Mouse (Mus musculus) forebrain, embryonic 14.5 days (tissue): ENCODE results near the gene Vamp1. TPM values are rescaled to one million over a fixed set of nuclear protein-coding genes. Genes with fewer than 3 reads are reported as not detected.

ENCODE experiments used
- ATAC-seq: fragments of 200-750 bp; cut with Nextera tagmentation; 2 replicates; pipeline ENCODE4 v1.8.0; 2017; ENCODE audit warnings: mild to moderate bottlenecking, moderate library complexity
- DNase-seq: peaks from one replicate; pipeline ENCODE4 v3.0.0-alpha.2; 2015; ENCODE audit warnings: low spot score
- H3K27ac ChIP-seq: fragments of 300-500 bp; sonication (generic); 2 replicates; pipeline ENCODE4 v1.5.1; 2014; ENCODE audit warnings: low read depth, mild to moderate bottlenecking, control low read depth, low read length, moderate library complexity
- H3K27me3 ChIP-seq: fragments of 300-500 bp; sonication (generic); replicated peaks from 2 replicates; pipeline ENCODE4 v1.6.1; 2014; ENCODE audit warnings: low read length, control low read depth, mixed read lengths; ENCODE audit not compliant: control insufficient read depth, insufficient read depth
- H3K36me3 ChIP-seq: fragments of 300-500 bp; sonication (generic); 2 replicates; pipeline ENCODE4 v1.6.1; 2014; ENCODE audit warnings: low read length, control low read depth; ENCODE audit not compliant: control insufficient read depth, insufficient read depth
- H3K4me1 ChIP-seq: fragments of 300-500 bp; sonication (generic); 2 replicates; pipeline ENCODE4 v1.6.1; 2014; ENCODE audit warnings: antibody characterized with exemption, low read length, control low read depth; ENCODE audit not compliant: control insufficient read depth, insufficient read depth
- H3K4me2 ChIP-seq: fragments of 300-500 bp; sonication (generic); 2 replicates; pipeline ENCODE4 v1.6.1; 2014; ENCODE audit warnings: mild to moderate bottlenecking, control low read depth, low read length
- H3K4me3 ChIP-seq: fragments of 300-500 bp; sonication (generic); 2 replicates; pipeline ENCODE4 v1.5.1; 2014; ENCODE audit warnings: low read depth, low read length, control low read depth
- H3K9ac ChIP-seq: fragments of 300-500 bp; sonication (generic); 2 replicates; pipeline ENCODE4 v1.6.1; 2014; ENCODE audit warnings: mild to moderate bottlenecking, low read length, control low read depth, moderate library complexity
- H3K9me3 ChIP-seq: fragments of 300-500 bp; sonication (generic); replicated peaks from 2 replicates; pipeline ENCODE4 v1.6.1; 2016; ENCODE audit warnings: low read length, control low read depth, mixed read lengths; ENCODE audit not compliant: control insufficient read depth
- WGBS: fragments of 180-500 bp; shearing (Covaris S2); extraction: QIAGEN DNeasy Blood & Tissue Kit; methylation state at CpG from one replicate; pipeline ENCODE4 v1.1.7; 2014; 5-methylcytosine and 5-hydroxymethylcytosine counted together
- polyA plus RNA-seq: library from polyadenylated mRNA; unstranded; fragments of >200 nt; fragmentation: Nextera tagmentation; extraction: Ambion mirVana; gene quantifications from 2 replicates; pipeline ENCODE4 v1.2.1, GENCODE M21; 2014

The Vamp1 gene
- polyA plus RNA-seq, 1 experiment from 2014 or later = 1.7 TPM

DNA sequence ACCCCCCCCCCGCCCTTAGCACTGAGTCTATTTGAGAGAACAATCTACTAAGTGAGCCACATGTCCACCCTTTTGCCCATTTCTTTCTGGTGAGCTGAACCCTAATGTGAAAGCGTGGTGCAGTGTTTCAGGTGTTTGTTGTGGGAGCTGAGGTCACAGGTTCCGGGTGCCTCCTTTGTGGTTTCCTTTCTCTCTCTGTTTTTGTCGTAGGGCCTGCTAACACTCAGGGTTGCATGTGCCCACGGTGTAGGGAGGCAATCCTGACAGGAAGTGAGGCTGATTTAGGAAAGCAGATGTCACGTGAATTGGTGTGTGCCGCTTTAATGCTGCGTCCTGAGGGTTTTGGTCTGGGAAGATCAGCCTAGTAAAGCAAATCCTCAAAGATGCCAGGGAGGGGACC, 26.2 kb downstream of the Vamp1 start:
- Histone ChIP-seq H3K27me3 (no peaks in the 10 kb centered on the region), H3K9ac (no peak overlapping the region), H3K4me1 (no peaks in the 10 kb centered on the region), H3K27ac (no peak overlapping the region), H3K4me2 (no peak overlapping the region), H3K9me3 (no peaks in the 10 kb centered on the region), H3K4me3 (no peak overlapping the region), H3K36me3 (no peaks in the 10 kb centered on the region)
- no peak for ATAC-seq
- DNase-seq = no peak
- WGBS = 86% methylated on average over 8 of the region's 8 CpGs

DNA sequence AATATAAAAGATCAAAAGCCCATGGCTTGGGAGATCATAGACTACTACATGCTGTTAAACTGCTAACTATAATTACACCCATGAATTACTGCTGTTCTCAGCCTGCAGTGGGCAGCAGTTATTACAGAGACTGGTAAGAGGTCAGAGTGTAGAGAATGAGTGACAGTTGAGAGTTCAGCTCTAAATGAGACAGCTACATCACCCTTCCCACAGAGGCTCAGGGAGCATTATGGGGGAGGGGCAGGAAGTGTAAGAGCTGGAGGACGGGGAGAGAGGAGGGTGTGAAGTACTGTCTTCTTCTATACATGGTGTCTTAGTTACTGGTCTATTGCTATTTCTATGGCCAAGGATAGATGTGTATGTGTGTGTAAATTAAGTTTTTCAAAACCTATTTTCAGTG, 29.2 kb downstream of the Vamp1 start:
- H3K36me3 ChIP-seq = no peaks in the 10 kb centered on the region
- H3K27ac ChIP-seq = no peak overlapping the region
- DNase-seq (no peak), ATAC-seq (no peak)
- H3K4me2 ChIP-seq = no peak overlapping the region
- no peaks in the 10 kb centered on the region for H3K4me1 ChIP-seq
- H3K9me3 ChIP-seq = no peaks in the 10 kb centered on the region
- no peak overlapping the region for H3K4me3 ChIP-seq
- 39% methylated on average over 1 of the region's 1 CpGs for WGBS
- no peak overlapping the region for H3K9ac ChIP-seq
- H3K27me3 ChIP-seq = no peaks in the 10 kb centered on the region

DNA sequence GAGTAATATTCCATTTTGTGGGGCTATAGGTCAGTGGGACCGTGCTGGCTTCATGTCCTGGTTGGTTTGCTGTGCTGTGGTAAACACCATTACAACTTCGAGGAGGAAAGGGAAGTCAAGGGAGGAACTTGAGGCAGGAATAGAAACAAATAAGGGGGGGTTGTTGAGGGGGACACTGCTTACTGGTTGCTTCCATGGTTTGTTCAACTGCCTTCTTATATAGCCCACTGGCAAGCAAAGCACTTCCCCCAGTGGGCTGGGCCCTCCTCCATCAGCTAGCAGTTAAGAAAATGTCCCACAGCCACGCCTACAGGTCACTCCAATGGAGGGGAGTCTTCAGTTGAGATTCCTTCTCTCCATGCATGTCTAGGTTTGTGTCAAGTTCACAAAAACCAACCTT, 36.9 kb downstream of the Vamp1 start:
- Histone ChIP-seq H3K36me3 (no peaks in the 10 kb centered on the region), H3K9ac (no peak overlapping the region), H3K4me1 (no peaks in the 10 kb centered on the region), H3K4me2 (no peak overlapping the region), H3K4me3 (no peak overlapping the region), H3K27ac (no peak overlapping the region), H3K27me3 (no peaks in the 10 kb centered on the region), H3K9me3 (no peaks in the 10 kb centered on the region)
- DNase-seq (no peak), ATAC-seq (no peak)
- WGBS = 78% methylated on average over 3 of the region's 3 CpGs

DNA sequence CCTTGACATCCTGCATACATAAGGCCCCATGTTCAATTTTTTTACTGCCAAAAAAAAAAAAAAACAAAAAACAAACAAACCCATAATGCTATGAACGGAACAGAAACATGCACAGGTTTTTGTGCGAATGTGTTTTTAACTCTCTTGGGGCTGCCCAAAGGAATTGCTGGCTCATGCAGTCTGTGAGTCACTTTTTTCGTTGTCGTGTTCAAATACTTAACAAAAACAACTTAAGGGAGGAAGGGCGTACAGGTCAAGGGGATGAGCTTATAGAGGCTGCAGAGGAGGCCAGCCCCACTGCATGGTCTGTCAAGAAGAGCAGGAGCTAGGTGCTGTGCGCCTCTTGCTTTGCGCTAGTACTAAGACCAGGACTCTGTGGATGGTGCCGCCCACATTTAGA, 37.4 kb downstream of the Vamp1 start:
- WGBS = 95% methylated on average over 8 of the region's 8 CpGs
- ATAC-seq = no peak
- DNase-seq = no peak

DNA sequence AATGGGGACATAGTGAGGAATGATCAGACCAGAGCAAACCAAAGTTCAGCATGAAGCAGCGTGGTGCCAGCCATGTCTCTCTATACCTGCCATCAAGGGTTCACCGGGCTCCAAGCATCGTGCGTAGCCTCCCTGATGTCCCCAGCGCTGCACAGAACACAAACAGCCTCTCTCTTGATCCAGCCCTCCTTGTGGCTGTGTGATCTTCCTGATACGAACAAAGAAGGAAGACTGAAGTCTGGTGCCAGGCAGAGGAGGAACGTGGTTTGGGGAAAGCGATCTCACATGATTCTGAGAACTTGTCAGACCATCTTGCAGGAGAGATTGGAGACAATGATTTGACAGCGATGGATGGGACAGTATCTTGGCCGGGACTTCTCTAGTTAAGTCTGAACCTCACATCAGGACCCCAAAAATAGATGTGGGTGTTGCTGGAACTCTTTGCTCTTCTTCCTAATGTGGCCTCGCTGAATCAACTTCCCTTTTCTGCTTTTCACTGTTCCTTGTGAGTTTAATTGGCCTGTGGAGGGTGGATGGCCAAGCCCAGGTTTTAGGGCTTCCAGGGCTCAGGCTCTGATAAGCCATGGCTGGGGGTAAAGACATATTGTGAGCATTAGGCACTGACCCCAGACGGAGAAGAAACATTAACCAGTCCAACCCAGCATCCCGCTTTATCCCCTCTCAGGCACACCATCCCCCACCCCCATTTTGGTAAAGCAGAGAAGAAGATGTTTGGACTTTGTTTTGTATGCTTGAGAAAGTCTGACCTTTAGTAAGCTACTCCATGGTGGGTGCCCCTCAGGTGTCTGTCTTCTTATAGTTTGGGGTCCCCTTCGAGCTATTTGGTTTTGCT, 38.7 kb downstream of the Vamp1 start:
- H3K27me3 ChIP-seq = no peaks in the 10 kb centered on the region
- no peak overlapping the region for H3K27ac ChIP-seq
- ATAC-seq = no peak
- no peak for DNase-seq
- H3K36me3 ChIP-seq = no peaks in the 10 kb centered on the region
- H3K9me3 ChIP-seq = no peaks in the 10 kb centered on the region
- 80% methylated on average over 14 of the region's 14 CpGs for WGBS
- H3K4me2 ChIP-seq = no peak overlapping the region
- H3K4me3 ChIP-seq = no peak overlapping the region
- H3K9ac ChIP-seq = no peak overlapping the region
- H3K4me1 ChIP-seq = no peaks in the 10 kb centered on the region

More for the DNA sequence above, 37.4 kb downstream of the Vamp1 start:
- no peak overlapping the region for H3K9ac ChIP-seq
- H3K9me3 ChIP-seq = no peaks in the 10 kb centered on the region
- no peak overlapping the region for H3K27ac ChIP-seq
- no peak overlapping the region for H3K4me3 ChIP-seq
- H3K36me3 ChIP-seq = no peaks in the 10 kb centered on the region
- no peaks in the 10 kb centered on the region for H3K4me1 ChIP-seq
- no peak overlapping the region for H3K4me2 ChIP-seq
- no peaks in the 10 kb centered on the region for H3K27me3 ChIP-seq

DNA sequence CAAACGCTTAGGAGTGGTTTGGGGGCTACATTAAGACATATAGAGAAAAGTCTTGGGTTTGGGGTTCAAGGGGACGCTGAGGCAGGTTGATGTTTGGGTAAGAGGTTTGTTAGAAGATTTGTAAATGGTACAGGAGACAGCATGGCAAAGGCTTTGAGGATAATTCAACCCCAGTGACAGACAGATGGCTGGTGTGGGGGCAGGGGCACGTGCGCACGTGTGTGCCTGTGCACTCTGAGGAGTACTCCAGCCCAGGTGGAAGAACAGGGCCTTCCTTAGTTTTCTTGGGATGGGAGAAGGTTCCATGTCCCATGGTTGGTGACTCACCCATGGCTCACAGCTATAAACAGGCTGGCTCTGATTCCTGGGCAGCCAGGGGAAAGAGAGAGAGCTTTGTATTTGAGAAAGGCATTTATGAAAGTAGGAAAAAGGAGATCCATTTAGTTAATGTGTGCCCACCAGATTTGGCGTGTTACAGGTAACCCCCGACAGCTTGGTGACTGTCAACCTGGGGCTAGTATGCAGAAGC, 40.2 kb downstream of the Vamp1 start:
- Histone ChIP-seq H3K4me2 (no peak overlapping the region), H3K27me3 (no peaks in the 10 kb centered on the region), H3K36me3 (no peaks in the 10 kb centered on the region), H3K27ac (no peak overlapping the region), H3K4me1 (no peaks in the 10 kb centered on the region), H3K9ac (no peak overlapping the region), H3K9me3 (no peaks in the 10 kb centered on the region), H3K4me3 (no peak overlapping the region)
- 87% methylated on average over 7 of the region's 7 CpGs for WGBS
- DNase-seq = no peak
- no peak for ATAC-seq

DNA sequence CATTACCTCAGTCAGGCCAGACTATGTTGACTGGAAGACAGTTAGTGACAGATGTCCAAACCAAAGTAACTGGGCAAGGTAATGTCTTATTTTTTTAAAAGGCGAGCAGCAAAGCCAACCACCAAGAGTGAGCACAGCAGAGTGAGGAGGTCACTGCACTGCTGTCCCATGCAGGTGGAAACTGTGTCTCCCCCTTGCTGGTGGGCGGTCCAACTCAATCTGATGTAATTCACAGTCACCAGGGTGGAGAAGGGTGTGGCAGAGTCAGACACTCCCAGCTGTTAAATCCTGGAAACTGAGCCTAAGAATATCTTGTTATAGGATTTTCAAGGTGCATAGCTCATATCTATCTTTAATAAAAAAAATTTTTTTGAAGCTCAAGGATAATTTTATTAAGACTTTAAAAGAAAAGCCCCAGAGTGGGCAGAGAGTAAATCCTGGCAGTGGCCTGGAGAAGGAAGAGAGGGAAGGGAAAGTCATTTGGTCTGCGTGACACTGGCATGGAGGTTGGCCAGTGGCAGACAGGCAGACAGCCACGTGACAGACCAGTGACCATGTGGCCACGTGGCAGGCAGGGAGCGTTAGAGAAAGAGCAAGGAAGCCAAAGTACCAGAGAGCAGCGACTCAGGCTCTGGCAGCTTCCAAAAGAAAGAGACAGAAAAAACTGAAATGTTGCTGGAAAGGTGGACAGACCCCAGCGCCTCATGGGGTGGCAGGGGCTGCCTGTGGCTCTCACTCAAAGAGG, 41.0 kb downstream of the Vamp1 start:
- no peak overlapping the region for H3K27ac ChIP-seq
- H3K4me1 ChIP-seq = no peaks in the 10 kb centered on the region
- no peaks in the 10 kb centered on the region for H3K9me3 ChIP-seq
- H3K27me3 ChIP-seq = no peaks in the 10 kb centered on the region
- no peaks in the 10 kb centered on the region for H3K36me3 ChIP-seq
- WGBS = 81% methylated on average over 8 of the region's 8 CpGs
- H3K9ac ChIP-seq = no peak overlapping the region
- no peak for DNase-seq
- no peak for ATAC-seq
- no peak overlapping the region for H3K4me3 ChIP-seq
- no peak overlapping the region for H3K4me2 ChIP-seq

DNA sequence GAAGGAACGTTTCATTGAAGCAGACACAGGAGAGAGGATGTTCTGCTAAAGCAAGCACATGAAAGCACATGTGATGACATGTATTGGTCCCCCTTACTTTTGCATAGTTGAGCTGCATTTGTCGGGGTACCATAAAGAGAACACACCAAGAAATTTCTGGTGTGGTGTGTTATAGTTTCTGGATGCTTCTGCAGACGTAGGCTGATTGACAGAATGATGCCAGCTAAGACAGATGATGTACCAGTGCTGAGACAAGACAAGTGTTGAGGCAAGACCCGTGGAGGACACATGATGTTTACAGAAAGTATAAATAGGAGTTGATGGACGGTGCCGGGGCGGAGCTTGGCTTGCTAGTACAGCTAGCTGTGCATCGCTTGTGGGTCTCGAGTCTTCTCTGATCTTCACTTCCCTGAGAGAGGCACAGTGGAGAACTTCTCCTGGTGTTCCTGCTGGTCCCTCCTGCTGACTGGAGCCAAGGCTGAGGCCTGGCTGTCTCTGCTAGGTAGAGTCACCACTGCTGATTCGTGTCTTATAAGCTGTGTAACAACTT, 44.7 kb downstream of the Vamp1 start:
- H3K4me1 ChIP-seq = no peaks in the 10 kb centered on the region
- no peak overlapping the region for H3K27ac ChIP-seq
- H3K36me3 ChIP-seq = no peaks in the 10 kb centered on the region
- H3K9ac ChIP-seq = no peak overlapping the region
- H3K9me3 ChIP-seq = no peaks in the 10 kb centered on the region
- H3K4me2 ChIP-seq = no peak overlapping the region
- no peak overlapping the region for H3K4me3 ChIP-seq
- ATAC-seq (no peak), DNase-seq (no peak)
- H3K27me3 ChIP-seq = no peaks in the 10 kb centered on the region
- WGBS = 86% methylated on average over 10 of the region's 10 CpGs
